Mouse (Mus musculus): ENCODE results near the gene Ugt3a1. TPM values are rescaled to one million over a fixed set of nuclear protein-coding genes. Genes with fewer than 3 reads are reported as not detected.
"Not testable (repeated sequence)": the region's sequence is repeated elsewhere in the genome, so short reads cannot be mapped to it uniquely, and the experiment has no call there.

The Ugt3a1 gene
- polyA plus RNA-seq (2015; fragmentation: Nextera tagmentation; extraction: Ambion mirVana), result not detected in 2 replicates

- Histone ChIP-seq H3K4me2 (replicated peaks; ENCODE audit: low read depth) (no peak within 1 kb of the TSS), H3K27ac (ENCODE audit: low read depth, low read length) (no peak within 1 kb of the TSS), H3K4me3 (ENCODE audit: low read depth, low read length) (no peak within 1 kb of the TSS), H3K36me3 (ENCODE audit: control insufficient read depth, insufficient read depth) (no peaks in the 10 kb centered on the region), H3K4me1 (replicated peaks; ENCODE audit: control insufficient read depth, insufficient read depth, low read length) (no peaks in the 10 kb centered on the region), H3K9me3 (ENCODE audit: control insufficient read depth) (no peaks in the 10 kb centered on the region), H3K27me3 (replicated peaks; ENCODE audit: control insufficient read depth, insufficient read depth, low read length) (no peaks in the 10 kb centered on the region), H3K9ac (ENCODE audit: low read depth, low read length) (no peak within 1 kb of the TSS)
- TF ChIP-seq CTCF (IDR thresholded peaks at IDR 0.05; ENCODE audit: low read depth), result no peak
- 81% methylated on average over 6 of the region's 6 CpGs for WGBS
- ATAC-seq, result no peak
These were observed at the start of gene Ugt3a1 for GRCm38 (mm10) chr15:9276838-9277295. Gene Ugt3a1 (plus strand): TSS chr15:9276888.

- ATAC-seq; H3K9ac ChIP-seq (ENCODE audit: low read depth, low read length); H3K27ac ChIP-seq (ENCODE audit: low read depth, low read length); H3K4me3 ChIP-seq (ENCODE audit: low read depth, low read length); H3K36me3 ChIP-seq (ENCODE audit: control insufficient read depth, insufficient read depth); H3K4me1 ChIP-seq (replicated peaks; ENCODE audit: control insufficient read depth, insufficient read depth, low read length); H3K27me3 ChIP-seq (replicated peaks; ENCODE audit: control insufficient read depth, insufficient read depth, low read length); H3K9me3 ChIP-seq (ENCODE audit: control insufficient read depth); H3K4me2 ChIP-seq (replicated peaks; ENCODE audit: low read depth): not testable (repeated sequence)
- WGBS, result 65% methylated on average over 4 of the region's 4 CpGs
These were observed 45.8 kb upstream of the Ugt3a1 start for GRCm38 (mm10) chr15:9230917-9231316.

- no peaks in the 10 kb centered on the region for H3K4me1 ChIP-seq (replicated peaks; ENCODE audit: control insufficient read depth, insufficient read depth, low read length)
- H3K4me2 ChIP-seq (replicated peaks; ENCODE audit: low read depth), result no peak overlapping the region
These were observed 30.3 kb upstream of the Ugt3a1 start for GRCm38 (mm10) chr15:9246345-9246744.

GRCm38 (mm10) chr15:9252891-9253290 lies 23.8 kb upstream of the Ugt3a1 start:
- no peak for ATAC-seq
- no peak overlapping the region for H3K4me2 ChIP-seq (replicated peaks; ENCODE audit: low read depth)
- H3K4me1 ChIP-seq (replicated peaks; ENCODE audit: control insufficient read depth, insufficient read depth, low read length), result no peaks in the 10 kb centered on the region
- no peak overlapping the region for H3K4me3 ChIP-seq (ENCODE audit: low read depth, low read length)
- H3K27me3 ChIP-seq (replicated peaks; ENCODE audit: control insufficient read depth, insufficient read depth, low read length), result no peaks in the 10 kb centered on the region
- H3K9me3 ChIP-seq (ENCODE audit: control insufficient read depth), result no peaks in the 10 kb centered on the region
- TF ChIP-seq CTCF (IDR thresholded peaks at IDR 0.05; ENCODE audit: low read depth), result no peak
- whole genome bisulfite sequencing, result 87% methylated on average over 3 of the region's 3 CpGs
- H3K9ac ChIP-seq (ENCODE audit: low read depth, low read length), result no peak overlapping the region
- H3K36me3 ChIP-seq (ENCODE audit: control insufficient read depth, insufficient read depth), result no peaks in the 10 kb centered on the region
- no peak overlapping the region for H3K27ac ChIP-seq (ENCODE audit: low read depth, low read length)

More at GRCm38 (mm10) chr15:9246345-9246744, 30.3 kb upstream of the Ugt3a1 start:
- H3K27me3 ChIP-seq (replicated peaks; ENCODE audit: control insufficient read depth, insufficient read depth, low read length), result no peaks in the 10 kb centered on the region
- no peak overlapping the region for H3K27ac ChIP-seq (ENCODE audit: low read depth, low read length)
- H3K9me3 ChIP-seq (ENCODE audit: control insufficient read depth), result no peaks in the 10 kb centered on the region
- H3K9ac ChIP-seq (ENCODE audit: low read depth, low read length), result no peak overlapping the region
- H3K4me3 ChIP-seq (ENCODE audit: low read depth, low read length), result no peak overlapping the region
- no peaks in the 10 kb centered on the region for H3K36me3 ChIP-seq (ENCODE audit: control insufficient read depth, insufficient read depth)
- ATAC-seq, result no peak
- no peak for TF ChIP-seq CTCF (IDR thresholded peaks at IDR 0.05; ENCODE audit: low read depth)

- Histone ChIP-seq H3K9me3 (ENCODE audit: control insufficient read depth) (no peaks in the 10 kb centered on the region), H3K4me1 (replicated peaks; ENCODE audit: control insufficient read depth, insufficient read depth, low read length) (no peaks in the 10 kb centered on the region), H3K36me3 (ENCODE audit: control insufficient read depth, insufficient read depth) (no peaks in the 10 kb centered on the region), H3K4me2 (replicated peaks; ENCODE audit: low read depth) (no peak overlapping the region), H3K4me3 (ENCODE audit: low read depth, low read length) (no peak overlapping the region), H3K27me3 (replicated peaks; ENCODE audit: control insufficient read depth, insufficient read depth, low read length) (no peaks in the 10 kb centered on the region), H3K27ac (ENCODE audit: low read depth, low read length) (no peak overlapping the region), H3K9ac (ENCODE audit: low read depth, low read length) (no peak overlapping the region)
- no peak for ATAC-seq
- 74% methylated on average over 3 of the region's 3 CpGs for WGBS
- TF ChIP-seq CTCF (IDR thresholded peaks at IDR 0.05; ENCODE audit: low read depth), result no peak
These were observed 16.1 kb upstream of the Ugt3a1 start for GRCm38 (mm10) chr15:9260621-9261020.

GRCm38 (mm10) chr15:9271876-9272275 lies 4.8 kb upstream of the Ugt3a1 start:
- H3K27ac ChIP-seq (ENCODE audit: low read depth, low read length), result no peak overlapping the region
- H3K27me3 ChIP-seq (replicated peaks; ENCODE audit: control insufficient read depth, insufficient read depth, low read length), result no peaks in the 10 kb centered on the region
- 72% methylated on average over 7 of the region's 7 CpGs for WGBS
- no peaks in the 10 kb centered on the region for H3K36me3 ChIP-seq (ENCODE audit: control insufficient read depth, insufficient read depth)
- no peak overlapping the region for H3K4me2 ChIP-seq (replicated peaks; ENCODE audit: low read depth)
- no peak for ATAC-seq
- H3K4me1 ChIP-seq (replicated peaks; ENCODE audit: control insufficient read depth, insufficient read depth, low read length), result no peaks in the 10 kb centered on the region
- no peaks in the 10 kb centered on the region for H3K9me3 ChIP-seq (ENCODE audit: control insufficient read depth)
- no peak for TF ChIP-seq CTCF (IDR thresholded peaks at IDR 0.05; ENCODE audit: low read depth)
- no peak overlapping the region for H3K4me3 ChIP-seq (ENCODE audit: low read depth, low read length)
- H3K9ac ChIP-seq (ENCODE audit: low read depth, low read length), result no peak overlapping the region

GRCm38 (mm10) chr15:9279026-9279425 lies 2.3 kb downstream of the Ugt3a1 start:
- 71% methylated on average over 3 of the region's 3 CpGs for WGBS
- Histone ChIP-seq H3K9ac (ENCODE audit: low read depth, low read length) (no peak overlapping the region), H3K27ac (ENCODE audit: low read depth, low read length) (no peak overlapping the region), H3K27me3 (replicated peaks; ENCODE audit: control insufficient read depth, insufficient read depth, low read length) (no peaks in the 10 kb centered on the region), H3K4me3 (ENCODE audit: low read depth, low read length) (no peak overlapping the region), H3K9me3 (ENCODE audit: control insufficient read depth) (no peaks in the 10 kb centered on the region), H3K36me3 (ENCODE audit: control insufficient read depth, insufficient read depth) (no peaks in the 10 kb centered on the region), H3K4me1 (replicated peaks; ENCODE audit: control insufficient read depth, insufficient read depth, low read length) (no peaks in the 10 kb centered on the region), H3K4me2 (replicated peaks; ENCODE audit: low read depth) (no peak overlapping the region)
- ATAC-seq, result no peak
- TF ChIP-seq CTCF (IDR thresholded peaks at IDR 0.05; ENCODE audit: low read depth), result no peak
